Mouse (Mus musculus) gastrocnemius, postnatal 25 days (tissue): ENCODE measurements around the gene Myo1c. TPM values are rescaled to one million over a fixed set of nuclear protein-coding genes. Genes with fewer than 3 reads are reported as not detected.
A peak's percentile ranks its signal among the peaks of the same experiment; 100 is the strongest.

Experiments
- DNase-seq: peaks from one replicate; pipeline ENCODE4 v3.0.0; 2022
- total RNA-seq, 2 experiments: library from RNA; stranded (reverse); gene quantifications; 1 replicate in 1 of 2; 2 replicates in 1 of 2; pipeline ENCODE4 v1.2.3; 2021

The Myo1c gene
- total RNA-seq, 2 experiments from 2014 or later: 43.0 to 44.3 TPM

GRCm38 (mm10) chr11:75649155-75649561 lies 1.1 kb upstream of the Myo1c start:
- no peak for DNase-seq

GRCm38 (mm10) chr11:75650958-75651425 lies 688 bp downstream of the Myo1c start:
- DNase-seq: no peak

- peak; percentile 83 for DNase-seq
Measured at GRCm38 (mm10) chr11:75651426-75652221, 1.3 kb downstream of the Myo1c start.

DNA sequence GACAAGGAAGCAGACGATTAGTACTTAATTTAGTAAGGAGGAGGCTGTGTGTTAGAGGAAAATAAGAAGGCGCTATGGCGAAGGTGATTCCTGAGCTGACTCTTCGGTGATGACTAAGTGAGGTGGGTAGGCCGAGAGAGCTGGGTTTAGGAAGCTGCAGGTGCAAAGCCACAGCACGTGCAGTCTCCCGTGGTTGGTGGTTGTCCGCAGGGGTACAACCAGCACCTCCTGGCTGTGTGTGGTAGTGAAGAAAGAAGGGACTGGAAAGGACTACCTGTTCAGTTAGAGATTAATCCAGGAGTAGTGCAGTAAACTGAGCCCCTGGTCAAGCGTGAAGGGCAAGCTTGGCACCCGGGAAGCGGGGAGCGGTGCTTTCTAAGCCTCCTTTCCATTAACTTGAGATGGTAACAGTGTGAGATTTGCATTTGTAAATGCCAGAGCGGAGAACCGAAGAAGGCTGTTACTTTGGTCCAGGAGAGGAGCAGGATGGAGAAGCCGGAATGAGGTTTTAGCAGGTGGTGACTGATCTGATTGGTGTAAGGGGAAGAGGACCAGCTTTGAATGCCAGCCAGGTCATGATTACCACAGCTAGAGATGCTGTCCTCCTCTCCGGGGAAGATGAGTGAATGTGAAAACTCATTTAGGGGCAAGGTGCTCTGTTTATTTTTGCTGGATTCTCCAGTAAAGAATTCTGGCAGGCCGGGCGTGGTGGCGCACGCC lies 2.1 kb downstream of the Myo1c start:
- no peak for DNase-seq

DNA sequence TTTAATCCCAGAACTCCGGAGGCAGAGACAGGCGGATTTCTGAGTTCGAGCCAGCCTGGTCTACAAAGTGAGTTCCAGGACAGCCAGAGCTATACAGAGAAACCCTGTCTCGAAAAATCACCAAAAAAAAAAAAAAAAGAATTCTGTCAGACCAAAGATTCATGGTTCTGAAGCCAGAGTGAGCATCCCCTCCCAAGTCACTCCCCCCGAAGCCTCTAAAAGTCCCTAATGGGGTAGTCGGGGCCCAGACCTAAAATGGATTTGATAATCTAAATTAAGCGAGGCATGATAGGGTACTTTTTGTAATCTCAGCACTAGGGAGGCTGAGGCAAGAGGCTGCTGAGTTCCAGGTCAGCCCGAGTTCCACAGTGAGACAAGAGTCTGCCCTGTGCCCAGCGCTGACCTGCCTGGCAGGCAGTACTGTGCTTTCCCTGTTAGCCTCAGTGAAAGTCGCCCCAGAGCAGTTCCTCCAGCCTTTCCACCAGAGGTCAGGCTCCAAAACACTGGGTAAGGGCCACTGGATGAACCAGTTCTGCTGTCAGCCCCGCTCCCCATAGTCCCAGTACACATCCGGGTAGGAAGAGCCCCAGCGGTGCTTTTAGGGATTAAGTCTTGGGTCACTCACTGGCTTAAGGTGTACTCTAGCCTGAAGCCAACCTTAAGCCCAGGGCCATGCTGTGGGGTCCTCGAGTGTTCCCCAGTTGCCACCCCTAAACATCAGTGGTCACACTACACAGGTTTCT lies 2.8 kb downstream of the Myo1c start:
- no peak for DNase-seq

- peak; percentile 82 for DNase-seq
Measured at GRCm38 (mm10) chr11:75653781-75654470, 3.6 kb downstream of the Myo1c start.

GRCm38 (mm10) chr11:75654471-75655390 lies 4.4 kb downstream of the Myo1c start:
- DNase-seq: no peak

DNA sequence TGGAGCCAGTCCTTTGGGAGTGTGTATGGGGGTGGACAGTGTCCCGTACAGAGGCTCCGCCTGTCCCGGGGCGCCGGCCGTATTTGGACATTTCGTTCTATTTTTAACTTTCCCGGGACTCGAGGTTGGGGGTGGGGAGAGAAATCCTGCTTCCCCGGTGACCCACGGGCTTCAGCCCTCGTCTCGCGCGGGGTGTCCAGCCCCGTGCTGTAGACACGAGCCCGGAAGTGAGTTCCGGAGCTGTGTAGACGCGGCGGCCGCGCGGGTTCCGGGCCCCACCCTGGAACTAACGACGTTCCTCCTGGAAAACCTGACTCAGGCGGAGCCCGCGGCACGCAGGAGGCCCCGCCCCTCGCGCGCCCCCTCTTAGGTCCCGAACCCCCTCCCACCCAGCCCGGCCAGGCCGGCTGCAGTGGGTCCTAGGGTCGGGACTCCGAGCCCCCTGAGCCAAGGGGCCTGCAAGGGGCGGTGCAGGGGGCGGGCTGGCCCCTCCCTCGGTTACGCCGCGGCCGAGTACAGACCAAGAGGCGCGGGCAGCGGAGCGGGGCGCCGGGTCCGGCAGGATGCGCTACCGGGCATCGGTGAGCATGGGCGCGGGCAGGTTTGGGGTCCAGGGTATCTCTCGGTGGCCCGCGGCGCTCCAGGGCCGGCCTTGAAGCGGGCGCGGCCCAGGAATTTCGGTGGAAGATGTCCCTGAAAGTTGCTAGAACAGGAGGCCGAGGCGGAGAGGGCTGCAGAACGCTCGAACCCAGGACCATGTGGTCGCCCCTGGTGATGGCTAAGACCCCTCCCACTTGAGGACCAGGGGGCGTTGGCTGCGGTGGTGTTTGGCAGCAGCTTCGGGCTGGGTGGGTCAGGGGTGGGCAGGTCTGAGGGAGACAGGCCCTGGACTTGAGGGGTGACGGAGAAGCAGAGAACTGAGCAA lies 5.6 kb downstream of the Myo1c start:
- DNase-seq: peak; percentile 83

DNA sequence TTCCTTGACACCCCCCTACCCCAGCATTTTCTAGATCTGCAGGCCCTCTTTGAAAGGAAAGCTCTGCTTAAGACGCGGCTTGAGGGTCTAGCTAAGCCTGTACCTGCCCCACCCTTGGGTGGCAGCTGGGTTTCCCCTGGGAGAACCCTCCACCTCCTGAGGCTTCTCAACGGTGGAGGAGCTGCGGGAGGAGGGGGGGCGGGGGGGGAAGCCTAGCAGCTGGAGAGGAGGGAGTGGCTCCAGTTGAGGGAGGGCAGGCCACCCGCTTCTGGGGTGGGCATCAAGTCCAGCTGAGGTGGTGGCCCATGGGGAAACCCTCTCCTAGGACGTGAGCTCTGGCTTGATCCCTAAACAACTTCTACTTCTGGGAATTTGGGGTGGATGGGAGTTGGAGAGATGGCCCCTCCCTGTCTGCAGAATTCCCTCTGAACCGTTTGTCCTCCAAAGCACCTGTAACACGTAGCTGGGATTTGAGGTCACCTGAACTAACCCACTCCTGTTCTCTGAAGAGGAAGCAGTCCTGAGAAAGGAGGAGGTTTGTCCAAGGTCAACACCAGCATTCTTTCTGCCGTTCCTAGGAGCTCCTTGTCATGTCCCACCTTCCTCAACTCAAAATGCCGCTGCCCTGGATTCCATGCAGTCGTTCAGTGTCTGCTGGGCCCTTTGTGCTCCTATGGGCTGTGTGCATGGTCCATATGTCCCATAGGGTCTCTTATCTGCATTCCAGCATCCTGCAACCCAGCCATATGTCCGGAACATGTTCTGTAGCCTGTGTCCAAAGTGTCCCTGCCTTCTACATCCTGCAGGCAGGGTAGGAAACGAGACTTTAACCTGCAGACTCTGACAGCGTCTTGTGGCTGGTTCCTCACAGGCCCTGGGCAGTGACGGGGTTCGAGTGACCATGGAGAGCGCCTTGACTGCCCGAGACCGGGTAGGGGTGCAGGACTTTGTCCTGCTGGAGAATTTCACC lies 6.6 kb downstream of the Myo1c start:
- no peak for DNase-seq

DNA sequence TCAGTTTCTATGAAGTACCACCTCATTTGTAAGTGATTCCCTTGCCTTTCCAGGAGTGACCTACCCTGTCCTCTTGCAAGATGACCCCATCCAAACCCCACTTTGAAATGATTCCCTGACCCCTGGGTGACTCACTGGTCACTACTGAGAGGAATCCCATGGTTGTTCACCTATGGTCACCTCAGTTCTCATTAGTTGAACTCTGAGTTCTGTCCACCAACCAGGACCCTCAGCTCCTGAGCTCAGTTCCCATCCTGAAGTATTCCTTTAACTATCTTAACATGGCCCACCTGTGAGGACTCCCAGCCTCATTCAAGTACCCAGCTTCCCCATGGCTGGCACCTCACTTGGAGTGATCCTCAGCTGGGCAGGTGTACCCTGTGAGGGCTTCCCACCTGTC lies 7.5 kb downstream of the Myo1c start:
- DNase-seq: no peak

GRCm38 (mm10) chr11:75658311-75658710 lies 8.0 kb downstream of the Myo1c start:
- no peak for DNase-seq

DNA sequence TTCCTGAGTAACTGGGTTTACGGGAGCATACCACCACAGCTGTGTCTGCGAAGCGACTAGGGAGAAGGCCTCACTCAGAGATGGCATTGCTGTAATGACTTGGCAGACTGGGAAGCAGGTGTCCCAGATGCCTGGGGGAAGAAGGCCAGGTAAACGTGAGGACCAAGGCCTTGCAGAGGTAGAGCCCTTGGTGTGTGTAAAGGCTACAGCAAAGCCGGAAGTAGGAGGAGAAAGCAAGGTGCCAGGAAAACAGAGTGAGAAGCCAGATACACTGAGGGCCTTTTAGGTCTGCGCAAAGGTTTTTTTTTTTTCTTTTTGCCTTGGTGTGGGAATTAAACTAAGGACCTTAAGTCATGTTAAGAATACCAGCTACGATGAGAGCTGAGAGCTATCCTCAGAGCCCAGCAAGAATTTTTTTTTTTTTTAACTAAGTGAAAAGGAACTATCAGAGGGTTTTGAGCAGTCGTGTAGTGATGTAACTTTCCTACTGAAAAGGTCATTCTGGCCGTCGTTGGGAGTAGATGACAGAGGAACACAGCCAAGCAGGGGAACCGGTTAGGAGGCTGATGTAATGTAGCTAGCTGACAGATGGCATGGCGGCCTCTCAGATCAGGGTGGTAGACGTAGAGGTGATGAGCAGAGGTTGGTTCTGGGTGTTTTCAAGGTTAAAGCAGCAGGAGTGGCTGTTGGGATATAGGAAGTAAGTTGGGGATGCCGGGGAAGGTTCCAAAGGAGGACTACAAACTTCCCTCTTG lies 8.9 kb downstream of the Myo1c start:
- DNase-seq: no peak

DNA sequence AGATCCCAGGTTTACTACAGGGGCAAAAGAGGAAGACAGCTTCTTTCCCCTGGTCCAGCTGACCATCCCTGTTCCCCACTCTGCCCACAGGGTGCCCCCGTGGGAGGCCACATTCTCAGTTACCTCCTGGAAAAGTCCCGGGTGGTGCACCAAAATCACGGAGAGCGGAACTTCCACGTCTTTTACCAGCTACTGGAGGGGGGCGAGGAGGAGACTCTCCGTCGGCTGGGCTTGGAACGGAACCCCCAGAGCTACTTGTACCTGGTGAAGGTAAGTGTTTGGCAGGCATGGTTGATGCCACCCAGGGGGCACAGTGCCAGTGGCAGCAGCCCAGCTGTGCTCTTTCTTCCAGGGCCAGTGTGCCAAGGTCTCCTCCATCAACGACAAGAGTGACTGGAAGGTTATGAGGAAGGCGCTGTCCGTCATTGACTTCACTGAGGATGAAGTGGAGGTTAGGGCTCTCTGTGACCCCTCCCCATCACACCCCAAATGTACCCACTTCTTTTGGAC lies 9.8 kb downstream of the Myo1c start:
- DNase-seq: no peak

DNA sequence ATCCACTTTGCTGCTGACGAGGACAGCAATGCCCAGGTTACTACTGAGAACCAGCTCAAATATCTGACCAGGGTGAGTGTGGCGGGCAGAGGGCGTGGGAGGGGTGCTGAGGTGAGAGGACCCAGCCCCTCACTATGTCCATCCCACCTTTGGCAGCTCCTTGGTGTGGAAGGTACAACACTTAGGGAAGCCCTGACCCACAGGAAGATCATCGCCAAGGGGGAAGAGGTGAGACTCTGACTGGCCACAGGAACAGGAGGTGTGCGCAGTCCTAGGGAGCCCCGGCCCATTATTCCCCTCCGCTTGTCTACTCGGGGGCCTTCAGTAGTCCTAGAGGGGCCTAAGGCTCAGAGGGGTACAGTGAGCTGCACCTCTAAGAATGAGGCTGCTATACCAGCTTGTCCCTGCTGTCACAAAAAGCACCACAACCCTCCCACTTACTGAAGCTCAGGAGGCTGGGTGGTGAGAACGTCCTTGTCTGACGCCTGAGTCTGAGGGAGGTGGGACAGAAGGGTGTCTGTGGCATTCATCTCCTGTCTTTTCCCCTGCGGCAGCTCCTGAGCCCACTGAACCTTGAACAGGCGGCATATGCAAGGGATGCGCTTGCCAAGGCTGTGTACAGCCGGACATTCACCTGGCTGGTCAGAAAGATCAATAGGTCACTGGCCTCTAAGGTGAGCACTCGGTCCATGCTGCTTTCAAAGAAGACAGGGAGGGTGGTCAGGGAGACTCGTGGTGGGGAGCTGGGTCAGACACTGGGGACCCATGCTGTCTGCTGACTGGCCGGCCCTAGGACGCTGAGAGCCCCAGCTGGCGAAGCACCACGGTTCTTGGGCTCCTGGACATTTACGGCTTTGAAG lies 10.9 kb downstream of the Myo1c start:
- DNase-seq: no peak

GRCm38 (mm10) chr11:75662131-75662530 lies 11.8 kb downstream of the Myo1c start:
- no peak for DNase-seq

- DNase-seq: no peak
Measured at GRCm38 (mm10) chr11:75666296-75666695, 16.0 kb downstream of the Myo1c start.

GRCm38 (mm10) chr11:75668621-75669020 lies 18.3 kb downstream of the Myo1c start:
- no peak for DNase-seq
